Mouse (Mus musculus) neural tube, embryonic 13.5 days (tissue): ENCODE measurements at regions not wholly inside any gene's neighbourhood (a gene's known extent, or its start where the extent isn't known, plus 50 kb on each side); places are given as distances from the start of the nearest gene placed in this dataset.

ENCODE experiments used
- ATAC-seq: fragments of 200-750 bp; cut with Nextera tagmentation; 2 replicates; pipeline ENCODE4 v1.8.0; 2017; ENCODE audit warnings: low read depth, mild to moderate bottlenecking, moderate TSS enrichment, moderate library complexity
- H3K27ac ChIP-seq: fragments of 300-500 bp; sonication (generic); replicated peaks from 2 replicates; pipeline ENCODE4 v1.5.1; 2015; ENCODE audit warnings: moderate library complexity, mild to moderate bottlenecking, inconsistent platforms
- H3K27me3 ChIP-seq: fragments of 300-500 bp; sonication (generic); 2 replicates; pipeline ENCODE4 v1.6.1; 2015; ENCODE audit warnings: mild to moderate bottlenecking, inconsistent platforms
- H3K36me3 ChIP-seq: fragments of 300-500 bp; sonication (generic); 2 replicates; pipeline ENCODE4 v1.6.1; 2015; ENCODE audit warnings: mild to moderate bottlenecking, inconsistent platforms
- H3K4me1 ChIP-seq: fragments of 300-500 bp; sonication (generic); replicated peaks from 2 replicates; pipeline ENCODE4 v1.6.1; 2015; ENCODE audit warnings: inconsistent platforms
- H3K4me2 ChIP-seq: fragments of 300-500 bp; sonication (generic); 2 replicates; pipeline ENCODE4 v1.6.1; 2015; ENCODE audit warnings: inconsistent platforms, mild to moderate bottlenecking, moderate library complexity
- H3K4me3 ChIP-seq: fragments of 300-500 bp; sonication (generic); 2 replicates; pipeline ENCODE4 v1.5.1; 2015; ENCODE audit warnings: mild to moderate bottlenecking, inconsistent platforms
- H3K9ac ChIP-seq: fragments of 300-500 bp; sonication (generic); 2 replicates; pipeline ENCODE4 v1.6.1; 2015; ENCODE audit warnings: moderate library complexity, mild to moderate bottlenecking, inconsistent platforms
- H3K9me3 ChIP-seq: fragments of 300-500 bp; sonication (generic); 2 replicates; pipeline ENCODE4 v1.6.1; 2016; ENCODE audit warnings: inconsistent platforms
- WGBS: fragments of 180-500 bp; shearing (Covaris S2); methylation state at CpG from one replicate; pipeline ENCODE4 v1.1.7; 2015; 5-methylcytosine and 5-hydroxymethylcytosine counted together

GRCm38 (mm10) chr12:77841844-77842415 is 352.1 kb upstream of the Gm6657 start:
- H3K4me2 ChIP-seq = no peak overlapping the region
- H3K27me3 ChIP-seq = no peaks in the 10 kb centered on the region
- ATAC-seq = no peak
- H3K4me1 ChIP-seq = 0 out of 2 replicates have a peak, but pooled peaks cover 4% of the 10 kb centered on the region
- no peaks in the 10 kb centered on the region for H3K9me3 ChIP-seq
- no peak overlapping the region for H3K4me3 ChIP-seq
- H3K36me3 ChIP-seq = no peaks in the 10 kb centered on the region
- 44% methylated on average over 7 of the region's 7 CpGs for WGBS
- H3K27ac ChIP-seq = no peak overlapping the region
- H3K9ac ChIP-seq = no peak overlapping the region

- peaks cover 45% of the 10 kb centered on the region for H3K4me1 ChIP-seq
- 23% methylated on average over 9 of the region's 9 CpGs for WGBS
- H3K4me2 ChIP-seq = no peak overlapping the region
- peaks cover 7% of the 10 kb centered on the region; the same call in 1 of the 2 replicates for H3K27me3 ChIP-seq
- H3K4me3 ChIP-seq = no peak overlapping the region
- H3K9ac ChIP-seq = no peak overlapping the region
- no peak overlapping the region for H3K27ac ChIP-seq
- ATAC-seq = no peak
- H3K9me3 ChIP-seq = no peaks in the 10 kb centered on the region
- no peaks in the 10 kb centered on the region for H3K36me3 ChIP-seq
Measured at GRCm38 (mm10) chr12:77852595-77853577, 341.2 kb upstream of the Gm6657 start.

DNA sequence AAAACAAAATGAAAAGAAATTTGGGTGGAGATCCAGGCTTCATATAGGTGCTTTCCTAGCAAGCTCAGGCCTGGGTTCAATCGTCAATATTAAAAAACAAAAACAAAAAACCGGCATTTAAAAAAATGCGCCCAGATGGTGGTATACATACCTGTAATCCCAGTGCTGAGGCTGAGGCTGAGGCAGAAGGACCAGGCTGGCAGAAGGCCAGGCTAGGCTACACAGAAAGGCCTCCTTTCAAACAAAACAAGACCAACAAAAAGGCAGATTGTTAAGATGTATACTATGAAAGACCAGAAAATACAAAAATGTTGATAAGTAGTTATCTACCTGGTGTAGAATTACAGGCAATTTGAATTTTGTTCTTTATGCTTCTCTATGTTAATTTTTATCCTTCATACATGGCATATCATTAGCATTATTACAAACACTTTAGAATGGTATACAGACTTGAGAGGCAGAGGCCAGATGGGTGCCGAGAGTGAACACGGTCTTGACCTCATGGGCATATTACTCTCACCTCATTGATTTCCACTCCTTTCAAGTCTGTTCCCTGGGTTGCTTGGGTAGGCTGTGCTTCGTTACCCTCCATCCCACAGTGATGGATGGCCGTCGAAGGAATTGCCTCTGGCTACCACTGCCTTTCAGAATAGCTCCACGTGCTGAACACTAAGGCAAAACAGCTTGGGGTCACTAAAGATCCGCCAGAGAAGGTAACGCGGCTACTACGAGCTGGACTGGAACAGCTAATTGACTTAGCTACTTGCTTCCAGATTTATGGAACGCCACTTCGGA is 339.6 kb upstream of the Gm6657 start:
- no peak overlapping the region for H3K4me3 ChIP-seq
- H3K4me2 ChIP-seq = no peak overlapping the region
- WGBS = 21% methylated on average over 15 of the region's 15 CpGs
- H3K9ac ChIP-seq = no peak overlapping the region
- no peaks in the 10 kb centered on the region for H3K9me3 ChIP-seq
- H3K27me3 ChIP-seq = peaks cover 10% of the 10 kb centered on the region
- no peaks in the 10 kb centered on the region for H3K36me3 ChIP-seq
- H3K27ac ChIP-seq = no peak overlapping the region
- H3K4me1 ChIP-seq = peaks cover 46% of the 10 kb centered on the region
- ATAC-seq = peak; percentile 86

GRCm38 (mm10) chr12:77855796-77856195 is 338.2 kb upstream of the Gm6657 start:
- Histone ChIP-seq H3K4me2 (no peak overlapping the region), H3K4me1 (peaks cover 57% of the 10 kb centered on the region), H3K9me3 (no peaks in the 10 kb centered on the region), H3K9ac (no peak overlapping the region), H3K4me3 (no peak overlapping the region), H3K36me3 (no peaks in the 10 kb centered on the region), H3K27ac (no peak overlapping the region), H3K27me3 (peaks cover 10% of the 10 kb centered on the region)
- WGBS = 28% methylated on average over 12 of the region's 12 CpGs
- ATAC-seq = no peak

DNA sequence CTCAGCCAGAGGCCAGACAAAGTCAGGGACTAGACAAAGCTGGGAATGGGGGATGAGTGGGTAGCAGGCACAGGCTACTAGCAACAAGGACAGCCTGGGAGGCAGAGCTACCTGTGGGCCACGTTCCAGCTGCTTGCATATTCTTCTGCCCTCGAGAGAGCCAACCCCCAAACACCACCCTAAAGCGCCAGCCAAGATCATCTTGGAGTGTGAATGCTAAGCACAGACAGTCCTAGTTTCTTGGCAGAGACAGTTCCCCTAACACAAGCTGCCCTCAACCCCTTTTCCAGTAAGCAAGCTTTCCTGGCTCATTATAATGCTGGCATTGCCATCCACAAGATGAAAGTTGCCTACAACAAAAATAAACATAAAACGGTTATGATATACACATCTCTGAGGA is 336.8 kb upstream of the Gm6657 start:
- Histone ChIP-seq H3K9me3 (no peaks in the 10 kb centered on the region), H3K4me2 (no peak overlapping the region), H3K9ac (no peak overlapping the region), H3K4me3 (no peak overlapping the region), H3K27ac (no peak overlapping the region), H3K4me1 (peaks cover 62% of the 10 kb centered on the region), H3K27me3 (peaks cover 10% of the 10 kb centered on the region), H3K36me3 (no peaks in the 10 kb centered on the region)
- no peak for ATAC-seq
- WGBS = 73% methylated on average over 4 of the region's 4 CpGs

DNA sequence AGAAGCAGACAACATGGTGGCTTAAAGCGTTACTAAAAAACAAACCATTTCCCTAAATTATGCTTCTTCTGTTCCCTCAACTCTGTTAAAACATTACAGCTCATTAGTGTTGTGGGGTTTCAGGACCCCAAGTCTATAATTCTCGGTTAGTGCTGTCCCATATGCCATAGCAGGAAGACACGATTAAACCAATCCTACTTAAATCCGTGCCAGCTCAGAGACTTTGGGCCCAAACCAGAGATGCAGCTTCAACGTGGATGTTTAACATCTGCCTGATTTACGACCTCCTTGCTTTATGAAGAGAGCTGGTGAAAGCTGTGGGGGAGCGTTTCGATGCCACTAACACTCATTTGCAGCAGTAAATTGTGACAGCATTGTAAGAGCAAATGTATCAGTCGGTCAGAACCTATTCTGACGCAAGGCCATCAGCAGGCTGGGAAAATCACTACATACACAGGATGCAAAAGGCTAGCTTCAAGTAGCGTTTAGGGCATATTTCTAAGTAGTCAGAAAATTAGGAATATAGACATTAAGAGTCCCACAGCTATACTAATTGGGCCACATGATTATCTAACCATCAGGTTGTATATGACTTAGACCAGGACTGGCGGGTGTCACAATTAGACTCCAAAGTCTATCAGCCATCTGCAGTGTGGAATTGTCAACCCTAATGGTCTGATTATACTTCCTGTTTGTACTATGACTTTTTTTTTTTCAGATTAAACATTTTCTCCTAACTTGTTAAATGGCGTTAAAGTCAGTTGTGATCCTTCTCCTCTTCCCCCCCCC is 333.1 kb upstream of the Gm6657 start:
- Histone ChIP-seq H3K4me1 (peaks cover 31% of the 10 kb centered on the region), H3K27ac (no peak overlapping the region)
- WGBS = 38% methylated on average over 13 of the region's 13 CpGs

GRCm38 (mm10) chr12:77867947-77868495 is 326.0 kb upstream of the Gm6657 start:
- ATAC-seq = no peak
- H3K4me2 ChIP-seq = no peak overlapping the region
- 57% methylated on average over 4 of the region's 4 CpGs for WGBS
- no peaks in the 10 kb centered on the region for H3K27me3 ChIP-seq
- H3K27ac ChIP-seq = no peak overlapping the region
- H3K9me3 ChIP-seq = no peaks in the 10 kb centered on the region
- no peak overlapping the region for H3K9ac ChIP-seq
- no peak overlapping the region for H3K4me3 ChIP-seq
- no peaks in the 10 kb centered on the region for H3K36me3 ChIP-seq
- peaks cover 10% of the 10 kb centered on the region for H3K4me1 ChIP-seq

More for the DNA sequence above, 333.1 kb upstream of the Gm6657 start:
- Histone ChIP-seq H3K9me3 (no peaks in the 10 kb centered on the region), H3K27me3 (peaks cover 10% of the 10 kb centered on the region), H3K4me3 (no peak overlapping the region), H3K36me3 (no peaks in the 10 kb centered on the region), H3K9ac (no peak overlapping the region), H3K4me2 (no peak overlapping the region)
- peak; percentile 73 for ATAC-seq

GRCm38 (mm10) chr12:77869296-77869695 is 324.7 kb upstream of the Gm6657 start:
- ATAC-seq = no peak
- H3K27ac ChIP-seq = no peak overlapping the region
- peaks cover 10% of the 10 kb centered on the region for H3K4me1 ChIP-seq
- no peak overlapping the region for H3K9ac ChIP-seq
- 91% methylated on average over 3 of the region's 3 CpGs for WGBS
- H3K36me3 ChIP-seq = no peaks in the 10 kb centered on the region
- no peaks in the 10 kb centered on the region for H3K27me3 ChIP-seq
- H3K9me3 ChIP-seq = no peaks in the 10 kb centered on the region
- no peak overlapping the region for H3K4me2 ChIP-seq
- H3K4me3 ChIP-seq = no peak overlapping the region

GRCm38 (mm10) chr12:77887335-77887734 is 306.7 kb upstream of the Gm6657 start:
- no peaks in the 10 kb centered on the region for H3K4me1 ChIP-seq
- no peak overlapping the region for H3K4me2 ChIP-seq
- H3K27me3 ChIP-seq = no peaks in the 10 kb centered on the region
- H3K9ac ChIP-seq = no peak overlapping the region
- WGBS = 77% methylated on average over 2 of the region's 2 CpGs
- H3K9me3 ChIP-seq = no peaks in the 10 kb centered on the region
- no peak overlapping the region for H3K4me3 ChIP-seq
- ATAC-seq = no peak
- no peak overlapping the region for H3K27ac ChIP-seq
- H3K36me3 ChIP-seq = no peaks in the 10 kb centered on the region

DNA sequence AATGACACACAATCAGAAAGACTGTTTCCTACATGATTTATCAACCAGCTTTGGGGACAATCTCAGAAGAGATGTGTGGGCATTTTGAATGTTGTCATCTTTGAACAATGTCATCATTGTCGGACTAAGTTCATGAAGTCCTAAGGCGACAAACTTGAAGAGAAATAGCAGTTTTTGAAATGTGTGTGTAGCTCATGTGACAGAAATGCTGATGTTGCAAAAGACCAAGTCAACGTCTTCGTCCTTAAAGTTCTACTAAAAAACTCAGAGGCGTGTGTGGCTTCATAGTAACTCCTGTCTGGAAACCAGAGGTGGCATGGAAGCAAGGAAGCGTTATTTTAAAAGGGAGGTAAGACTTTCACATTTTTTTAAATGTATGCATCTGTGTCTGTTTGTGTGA is 302.6 kb upstream of the Gm6657 start:
- Histone ChIP-seq H3K27me3 (no peaks in the 10 kb centered on the region), H3K9me3 (no peaks in the 10 kb centered on the region), H3K36me3 (no peaks in the 10 kb centered on the region), H3K27ac (no peak overlapping the region), H3K9ac (no peak overlapping the region), H3K4me1 (peaks cover 18% of the 10 kb centered on the region), H3K4me2 (no peak overlapping the region), H3K4me3 (no peak overlapping the region)
- no peak for ATAC-seq
- WGBS = 89% methylated on average over 6 of the region's 6 CpGs

DNA sequence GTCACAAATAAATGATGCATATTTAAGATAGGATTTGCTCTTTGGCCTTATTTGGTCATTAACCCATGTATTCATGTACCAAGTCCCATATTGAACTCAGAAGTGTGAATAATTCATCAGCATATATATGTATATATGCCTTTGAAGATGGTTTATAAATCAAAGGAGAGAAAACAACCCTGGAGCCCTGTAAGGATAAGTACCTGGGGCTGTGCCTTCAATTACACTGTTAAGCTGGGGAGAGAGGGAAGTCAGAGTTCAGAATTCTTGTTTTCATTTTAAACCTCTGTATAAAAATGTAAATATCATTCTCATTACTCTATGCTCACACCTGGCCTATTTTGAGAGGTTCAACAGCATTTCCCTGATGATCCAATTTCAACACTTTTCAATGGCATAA is 299.8 kb upstream of the Gm6657 start:
- Histone ChIP-seq H3K4me2 (no peak overlapping the region), H3K9me3 (no peaks in the 10 kb centered on the region), H3K36me3 (no peaks in the 10 kb centered on the region), H3K4me1 (peaks cover 18% of the 10 kb centered on the region), H3K9ac (no peak overlapping the region), H3K27me3 (no peaks in the 10 kb centered on the region), H3K27ac (no peak overlapping the region), H3K4me3 (no peak overlapping the region)
- no peak for ATAC-seq
